Mouse (Mus musculus) CH12.LX (cell line): ENCODE measurements around the gene Prpf40b. TPM values are rescaled to one million over a fixed set of nuclear protein-coding genes. Genes with fewer than 3 reads are reported as not detected.
"Not testable (repeated sequence)": the region's sequence is repeated elsewhere in the genome, so short reads cannot be mapped to it uniquely, and the experiment has no call there.

Source experiments
- DNase-seq: peaks from one replicate; pipeline ENCODE4 v3.0.0-alpha.2; 2013; ENCODE audit errors: extremely low read depth
- H3K27ac ChIP-seq: 2 replicates; pipeline ENCODE4 v1.5.1; 2012; ENCODE audit warnings: low read depth, mild to moderate bottlenecking, control low read depth, moderate library complexity; ENCODE audit not compliant: insufficient read depth
- H3K27me3 ChIP-seq: replicated peaks from 2 replicates; pipeline ENCODE3; 2012; ENCODE audit warnings: inconsistent platforms
- H3K36me3 ChIP-seq, 2 experiments: replicated peaks in 1 of 2; 2 replicates each; pipeline versions ENCODE3 to v1.6.1; 2012; ENCODE audit warnings: inconsistent platforms in 1 of 2, low read length in 1 of 2, mild to moderate bottlenecking in 1 of 2, mixed read lengths in 1 of 2, moderate library complexity in 1 of 2; ENCODE audit not compliant: control insufficient read depth in 1 of 2, insufficient read depth in 1 of 2
- H3K4me1 ChIP-seq, 2 experiments: 2 replicates each; pipeline ENCODE4 v1.6.1; 2012; ENCODE audit warnings: inconsistent platforms in 1 of 2, moderate library complexity in 1 of 2; ENCODE audit not compliant: insufficient read depth in 2 of 2, control insufficient read depth in 1 of 2
- H3K4me2 ChIP-seq: 2 replicates; pipeline ENCODE4 v1.6.1; 2012; ENCODE audit warnings: low read depth, mild to moderate bottlenecking, control low read depth; ENCODE audit not compliant: poor library complexity, insufficient read depth, severe bottlenecking
- H3K4me3 ChIP-seq, 3 experiments: fragments of 150-350 bp in 1 of 3; sonication (generic) in 1 of 3; replicated peaks in 1 of 3; 2 replicates each; pipeline versions ENCODE3 to v1.5.1; 2011 to 2012; ENCODE audit warnings: low read depth in 2 of 3, low read length in 2 of 3, mild to moderate bottlenecking in 2 of 3, moderate library complexity in 2 of 3, control low read depth in 1 of 3, improper control_type of control experiment in 1 of 3, inconsistent platforms in 1 of 3, mixed read lengths in 1 of 3; ENCODE audit not compliant: poor library complexity in 1 of 3
- H3K79me2 ChIP-seq: replicated peaks from 2 replicates; pipeline ENCODE4 v1.6.1; 2012; ENCODE audit warnings: mild to moderate bottlenecking, moderate library complexity; ENCODE audit not compliant: control insufficient read depth, poor library complexity, insufficient read depth, severe bottlenecking; ENCODE audit errors: extremely low read depth
- H3K9ac ChIP-seq: 2 replicates; pipeline ENCODE4 v1.6.1; 2012; ENCODE audit warnings: low read depth, mild to moderate bottlenecking, control low read depth, moderate library complexity; ENCODE audit not compliant: insufficient read depth
- H3K9me3 ChIP-seq: replicated peaks from 2 replicates; pipeline ENCODE3; 2012; ENCODE audit warnings: low read length, inconsistent platforms, mixed read lengths
- CHD2 ChIP-seq: IDR thresholded peaks from 2 replicates; pipeline ENCODE4 v1.6.1; 2011; ENCODE audit warnings: low read length, improper control_type of control experiment
- CTCF ChIP-seq, 2 experiments: IDR thresholded peaks in 1 of 2; conservative IDR thresholded peaks in 1 of 2; 2 replicates each; pipeline ENCODE4 v1.5.1; 2011 to 2012; ENCODE audit warnings: low read depth in 2 of 2, low read length in 2 of 2, improper control_type of control experiment in 1 of 2, inconsistent platforms in 1 of 2, mild to moderate bottlenecking in 1 of 2, moderate library complexity in 1 of 2
- ELF1 ChIP-seq: IDR thresholded peaks from 2 replicates; pipeline ENCODE4 v1.6.1; 2014; ENCODE audit warnings: low read depth, mild to moderate bottlenecking, inconsistent platforms, low read length, improper control_type of control experiment
- ETS1 ChIP-seq: conservative IDR thresholded peaks from 2 replicates; pipeline ENCODE4 v1.6.1; 2012; ENCODE audit warnings: low read depth, mild to moderate bottlenecking, inconsistent platforms, low read length, improper control_type of control experiment, moderate library complexity
- GABPA ChIP-seq: IDR thresholded peaks from 2 replicates; pipeline ENCODE4 v1.6.1; 2012; ENCODE audit warnings: low read depth, low read length, improper control_type of control experiment, inconsistent platforms; ENCODE audit not compliant: insufficient replicate concordance
- IRF4 ChIP-seq: IDR thresholded peaks from 2 replicates; pipeline ENCODE4 v1.6.1; 2014; ENCODE audit warnings: low read depth, mild to moderate bottlenecking, inconsistent platforms, low read length, improper control_type of control experiment
- JUN ChIP-seq: IDR thresholded peaks from 2 replicates; pipeline ENCODE4 v1.6.1; 2011; ENCODE audit warnings: low read depth, mild to moderate bottlenecking, low read length, improper control_type of control experiment, moderate library complexity; ENCODE audit not compliant: insufficient read depth
- KAT2A ChIP-seq: IDR thresholded peaks from 2 replicates; pipeline ENCODE4 v1.6.1; 2012; ENCODE audit warnings: low read length, improper control_type of control experiment, inconsistent platforms; ENCODE audit not compliant: insufficient replicate concordance
- MAFK ChIP-seq: IDR thresholded peaks from 2 replicates; pipeline ENCODE4 v1.6.1; 2011; ENCODE audit warnings: low read length, improper control_type of control experiment; ENCODE audit not compliant: insufficient replicate concordance
- MAX ChIP-seq: IDR thresholded peaks from 2 replicates; pipeline ENCODE4 v1.6.1; 2011; ENCODE audit warnings: low read length, improper control_type of control experiment
- MAZ ChIP-seq: IDR thresholded peaks from 2 replicates; pipeline ENCODE4 v1.6.1; 2012; ENCODE audit warnings: low read depth, mild to moderate bottlenecking, inconsistent platforms, low read length, improper control_type of control experiment, moderate library complexity
- MEF2A ChIP-seq: IDR thresholded peaks from 2 replicates; pipeline ENCODE4 v1.6.1; 2014; ENCODE audit warnings: low read depth, mild to moderate bottlenecking, inconsistent platforms, low read length, improper control_type of control experiment, borderline replicate concordance
- MXI1 ChIP-seq: IDR thresholded peaks from 2 replicates; pipeline ENCODE4 v1.6.1; 2011; ENCODE audit warnings: mild to moderate bottlenecking, low read depth, low read length, improper control_type of control experiment
- NELFE ChIP-seq: IDR thresholded peaks from 2 replicates; pipeline ENCODE4 v1.6.1; 2011; ENCODE audit warnings: low read depth, low read length, improper control_type of control experiment
- NRF1 ChIP-seq: IDR thresholded peaks from 2 replicates; pipeline ENCODE4 v1.6.1; 2014; ENCODE audit warnings: low read depth, mild to moderate bottlenecking, inconsistent platforms, low read length, improper control_type of control experiment, moderate library complexity
- PAX5 ChIP-seq: IDR thresholded peaks from 2 replicates; pipeline ENCODE4 v1.6.1; 2012; ENCODE audit warnings: low read length, inconsistent platforms, mixed read lengths
- POLR2A ChIP-seq: IDR thresholded peaks from 2 replicates; pipeline ENCODE4 v1.6.1; 2011; ENCODE audit warnings: low read depth, mild to moderate bottlenecking, improper control_type of control experiment, low read length
- TBP ChIP-seq: conservative IDR thresholded peaks from 2 replicates; pipeline ENCODE4 v1.6.1; 2011; ENCODE audit warnings: low read depth, low read length, improper control_type of control experiment
- TCF12 ChIP-seq: IDR thresholded peaks from 2 replicates; pipeline ENCODE4 v1.6.1; 2014; ENCODE audit warnings: low read depth, mild to moderate bottlenecking, inconsistent platforms, low read length, improper control_type of control experiment
- USF1 ChIP-seq: IDR thresholded peaks from 2 replicates; pipeline ENCODE4 v1.6.1; 2014; ENCODE audit warnings: low read depth, mild to moderate bottlenecking, inconsistent platforms, low read length, improper control_type of control experiment
- USF2 ChIP-seq: conservative IDR thresholded peaks from 2 replicates; pipeline ENCODE4 v1.6.1; 2011; ENCODE audit warnings: low read depth, low read length, improper control_type of control experiment
- ZC3H11A ChIP-seq: IDR thresholded peaks from 2 replicates; pipeline ENCODE4 v1.6.1; 2012; ENCODE audit warnings: low read depth, mild to moderate bottlenecking, inconsistent platforms, low read length, improper control_type of control experiment
- ZKSCAN1 ChIP-seq: IDR thresholded peaks from 2 replicates; pipeline ENCODE4 v1.6.1; 2012; ENCODE audit warnings: low read depth, inconsistent platforms, low read length, improper control_type of control experiment, borderline replicate concordance
- dilution Hi-C: fragments of 300-500 bp; cut with MboI; formaldehyde crosslinking; loops from 2 replicates; pipeline ENCODE4 v1.14.3; 2020; ENCODE audit warnings: low sequenced_read_pairs; ENCODE audit not compliant: extremely low pct_unique_long_range_greater_than_20kb, extremely low pct_ligation_motif_present
- in situ Hi-C: fragments of 300-500 bp; cut with MboI; formaldehyde crosslinking; loops from 3 replicates; pipeline ENCODE4 v1.14.3; 2019; ENCODE audit warnings: low sequenced_read_pairs, low pct_ligation_motif_present, low pct_unique_long_range_greater_than_20kb, mixed read lengths
- polyA plus RNA-seq: library from polyadenylated mRNA; unstranded; fragments of >175 nt; gene quantifications from 2 replicates; pipeline ENCODE4 v1.2.1, GENCODE M21; 2012; ENCODE audit warnings: low read depth; ENCODE audit not compliant: insufficient read length
- total RNA-seq, 2 experiments: library from RNA; depleted of rRNA; stranded (reverse); fragments of 300-350 nt in 1 of 2; fragments of >200 nt in 1 of 2; gene quantifications; 2 replicates each; pipeline ENCODE4 v1.2.3; 2012 to 2014

Prpf40b gene
- total and polyA plus RNA-seq, 3 experiments: 11.7 to 31.8 (median 27.9) TPM

DNA sequence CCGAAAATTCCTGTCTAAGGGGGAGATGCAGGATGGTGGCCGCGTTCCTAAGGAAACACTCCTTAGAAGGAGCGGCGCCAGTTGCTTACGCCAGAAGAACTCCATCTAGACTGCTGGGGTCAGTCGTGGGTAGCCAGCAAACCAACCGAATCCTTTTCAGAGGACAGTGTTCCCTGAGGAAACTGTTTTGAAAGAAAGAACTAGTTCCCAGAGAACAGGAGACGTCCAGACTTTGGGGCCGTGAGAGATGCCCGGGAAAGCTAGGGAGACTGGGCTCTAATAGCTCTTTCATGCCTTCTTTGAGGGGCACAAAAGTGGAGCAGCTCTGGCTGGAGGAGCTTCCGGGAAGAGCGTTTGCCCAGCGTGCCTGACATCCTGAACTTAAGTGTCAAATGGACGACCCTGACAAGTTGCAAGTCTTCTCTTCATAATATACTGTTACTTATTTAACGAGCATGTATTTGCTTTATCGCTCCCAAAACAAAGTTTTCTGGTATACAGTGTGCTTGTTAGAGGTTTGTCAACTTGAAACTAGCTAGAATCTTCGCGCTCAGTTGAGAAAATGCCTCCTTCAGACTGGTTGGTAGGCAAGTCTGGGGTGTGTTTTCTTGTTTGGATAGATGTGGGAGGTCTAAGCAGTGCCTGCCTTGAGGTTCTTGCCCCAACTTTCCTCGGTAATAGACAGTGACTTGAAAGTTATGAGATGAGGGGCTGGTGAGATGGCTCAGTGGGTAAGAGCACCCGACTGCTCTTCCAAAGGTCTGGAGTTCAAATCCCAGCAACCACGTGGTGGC is 42.3 kb upstream of the Prpf40b start:
- in situ Hi-C loops (no loop called here), dilution Hi-C loops (no loop called here)
- Histone ChIP-seq H3K4me2 (peak overlapping the region; percentile 90), H3K27ac (peak overlapping the region; percentile 37), H3K4me1 (peaks cover 8 to 39% of the 10 kb centered on the region in 2 experiments), H3K36me3 (peaks cover 19 to 31% of the 10 kb centered on the region in 2 experiments), H3K27me3 (no peaks in the 10 kb centered on the region), H3K9ac (peak overlapping the region; percentile 87), H3K4me3 (peak overlapping the region; percentile 67 to 100 (median 85)), H3K79me2 (peaks cover 2% of the 10 kb centered on the region; the same call in 1 of the 2 replicates), H3K9me3 (no peaks in the 10 kb centered on the region)
- DNase-seq: peak; percentile 46
- TF ChIP-seq JUN: no peak
- 0 out of 2 replicates have a peak, but pooled peaks have one; percentile 2 for TF ChIP-seq GABPA
- no peak for TF ChIP-seq CTCF (conservative IDR thresholded peaks at IDR 0.05 in 1 of 2, IDR thresholded peaks at IDR 0.05 in 1 of 2; ENCODE audit: low read depth in 2 of 2, low read length in 2 of 2)
- TF ChIP-seq TBP: peak; percentile 92
- no peak for TF ChIP-seq MAZ
- TF ChIP-seq TCF12: no peak
- TF ChIP-seq POLR2A: no peak; the same call in 1 of the 2 replicates

DNA sequence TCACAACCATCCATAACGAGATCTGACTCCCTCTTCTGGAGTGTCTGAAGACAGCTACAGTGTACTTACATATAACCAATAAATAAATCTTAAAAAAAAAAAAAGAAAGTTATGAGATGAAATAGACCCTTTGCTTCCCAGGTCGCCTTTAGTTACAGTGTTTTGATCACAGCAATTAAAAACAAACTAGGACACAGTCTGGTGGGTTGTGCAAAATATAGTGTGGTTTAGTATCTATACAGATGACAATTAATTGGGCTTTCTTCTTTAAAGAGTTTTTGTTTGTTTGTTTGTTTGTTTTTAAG is 41.8 kb upstream of the Prpf40b start:
- H3K9me3 ChIP-seq, H3K27ac ChIP-seq, H3K4me3 ChIP-seq, H3K79me2 ChIP-seq, H3K27me3 ChIP-seq, dilution Hi-C loops, DNase-seq, in situ Hi-C loops, H3K4me2 ChIP-seq, H3K9ac ChIP-seq: not testable (repeated sequence)
- TF ChIP-seq MAFK: 0 out of 2 replicates have a peak, but pooled peaks have one; percentile 15
- Histone ChIP-seq H3K36me3 (peaks cover 14 to 25% of the 10 kb centered on the region in 2 experiments), H3K4me1 (peaks cover 8 to 39% of the 10 kb centered on the region in 2 experiments)

DNA sequence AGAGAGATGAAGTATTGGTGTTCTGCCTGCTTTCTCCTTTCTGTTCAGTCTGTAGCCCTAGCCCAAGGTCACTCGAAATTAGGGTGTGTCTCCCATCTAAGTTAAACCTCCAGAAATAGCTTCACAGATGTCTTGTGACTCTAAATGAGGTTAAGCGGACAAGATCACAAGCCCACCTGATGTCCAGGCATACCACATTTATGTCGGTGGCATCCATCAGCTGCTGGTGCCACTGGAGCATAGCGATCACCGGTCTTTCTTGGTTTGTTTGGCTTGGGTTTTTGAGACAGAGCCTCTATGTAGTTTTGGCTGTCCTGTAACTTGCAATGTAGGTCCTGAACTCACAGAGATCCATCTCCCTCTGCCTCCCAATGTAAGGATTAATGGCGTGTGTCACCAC is 41.1 kb upstream of the Prpf40b start:
- Histone ChIP-seq H3K36me3 (peaks cover 8 to 19% of the 10 kb centered on the region in 2 experiments), H3K4me1 (peaks cover 8 to 39% of the 10 kb centered on the region in 2 experiments), H3K9ac (no peak overlapping the region), H3K9me3 (no peaks in the 10 kb centered on the region), H3K4me3 (no peak overlapping the region), H3K79me2 (peaks cover 2% of the 10 kb centered on the region; the same call in 1 of the 2 replicates), H3K27me3 (no peaks in the 10 kb centered on the region), H3K27ac (no peak overlapping the region), H3K4me2 (no peak overlapping the region)
- DNase-seq: no peak
- in situ Hi-C loops (no loop called here), dilution Hi-C loops (no loop called here)
- TF ChIP-seq NRF1: no peak
- no peak for TF ChIP-seq MAFK
- no peak for TF ChIP-seq POLR2A
- no peak for TF ChIP-seq NELFE
- no peak for TF ChIP-seq CHD2
- TF ChIP-seq ZC3H11A: no peak
- TF ChIP-seq TCF12: no peak
- TF ChIP-seq USF1: no peak
- no peak for TF ChIP-seq PAX5
- no peak for TF ChIP-seq MAZ
- TF ChIP-seq ETS1: no peak
- TF ChIP-seq IRF4: no peak
- no peak for TF ChIP-seq MEF2A
- no peak for TF ChIP-seq MXI1
- no peak for TF ChIP-seq USF2
- TF ChIP-seq KAT2A: no peak
- no peak for TF ChIP-seq ZKSCAN1
- TF ChIP-seq ELF1: no peak
- TF ChIP-seq MAX: no peak
- no peak for TF ChIP-seq GABPA
